Mouse (Mus musculus) testis, adult 2 months (tissue): ENCODE measurements at regions not wholly inside any gene's neighbourhood (a gene's known extent, or its start where the extent isn't known, plus 50 kb on each side); places are given as distances from the start of the nearest gene placed in this dataset.

Experiments used
- H3K27ac ChIP-seq: fragments of 200-500 bp; 2 replicates; pipeline ENCODE4 v1.5.1; 2012; ENCODE audit warnings: low read depth, low read length; ENCODE audit not compliant: control insufficient read depth, insufficient read depth
- H3K27me3 ChIP-seq: fragments of 200-500 bp; 2 replicates; pipeline ENCODE4 v1.6.1; 2012; ENCODE audit warnings: mild to moderate bottlenecking, low read length, moderate library complexity; ENCODE audit not compliant: control insufficient read depth, insufficient read depth
- H3K36me3 ChIP-seq: fragments of 200-500 bp; 2 replicates; pipeline ENCODE4 v1.6.1; 2012; ENCODE audit warnings: mild to moderate bottlenecking, low read length; ENCODE audit not compliant: control insufficient read depth, insufficient read depth
- H3K4me1 ChIP-seq: fragments of 200-500 bp; 2 replicates; pipeline ENCODE4 v1.6.1; 2012; ENCODE audit warnings: low read length; ENCODE audit not compliant: control insufficient read depth, insufficient read depth
- H3K4me3 ChIP-seq: fragments of 200-500 bp; 2 replicates; pipeline ENCODE4 v1.5.1; 2012; ENCODE audit warnings: low read depth, mild to moderate bottlenecking, low read length, moderate library complexity, mixed read lengths; ENCODE audit not compliant: control insufficient read depth
- CTCF ChIP-seq: fragments of 200-500 bp; IDR thresholded peaks from 2 replicates; pipeline ENCODE4 v1.5.1; 2012; ENCODE audit warnings: low read depth, mild to moderate bottlenecking, inconsistent platforms, low read length, moderate library complexity; ENCODE audit not compliant: control insufficient read depth, insufficient read depth, insufficient replicate concordance
- POLR2A ChIP-seq: fragments of 200-500 bp; IDR thresholded peaks from 2 replicates; pipeline ENCODE4 v1.6.1; 2012; ENCODE audit warnings: low read depth, mild to moderate bottlenecking, inconsistent platforms, low read length, moderate library complexity; ENCODE audit not compliant: control insufficient read depth

DNA sequence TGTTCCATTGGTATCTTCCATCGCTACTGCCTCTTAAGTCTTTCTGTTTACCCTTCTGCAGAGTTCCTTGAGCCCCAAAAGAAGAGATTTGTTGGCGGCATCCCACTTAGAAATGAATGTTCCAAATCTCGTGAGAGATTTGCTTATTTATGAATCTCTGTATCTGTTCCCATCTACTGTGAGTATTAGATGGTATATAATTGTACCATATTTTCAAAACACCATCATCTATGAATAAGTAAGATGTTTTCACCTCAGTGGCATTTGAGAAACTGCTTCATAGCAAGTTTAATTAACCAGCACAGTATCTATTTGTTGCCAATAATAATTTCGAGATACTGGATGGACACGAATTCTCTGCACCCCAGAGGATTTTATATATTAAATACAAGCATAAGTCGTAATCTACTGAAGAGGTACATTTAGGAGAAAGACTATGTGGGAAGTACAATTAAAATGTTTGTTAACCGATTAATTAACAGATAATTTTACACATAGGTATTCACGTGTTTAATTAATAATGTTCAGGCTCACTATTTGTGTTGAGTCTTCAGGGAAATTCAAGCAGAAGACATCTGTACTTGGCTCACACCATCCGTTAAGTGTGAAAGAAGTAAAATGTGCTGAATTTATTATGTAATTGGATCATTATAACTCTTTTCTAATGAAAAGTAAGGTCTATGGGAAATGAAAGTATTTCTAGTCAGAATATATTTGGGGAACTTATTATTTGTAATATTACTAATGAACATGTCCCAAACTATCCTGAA lies 224.0 kb upstream of the Xrcc4 start:
- TF ChIP-seq POLR2A (no peak), CTCF (no peak)
- H3K4me1 ChIP-seq, result no peaks in the 10 kb centered on the region
- no peaks in the 10 kb centered on the region for H3K27me3 ChIP-seq
- H3K4me3 ChIP-seq, result no peak overlapping the region
- H3K27ac ChIP-seq, result no peak overlapping the region
- no peaks in the 10 kb centered on the region for H3K36me3 ChIP-seq

GRCm38 (mm10) chr13:90310482-90310881 lies 221.1 kb upstream of the Xrcc4 start:
- Histone ChIP-seq H3K4me3 (no peak overlapping the region), H3K27me3 (no peaks in the 10 kb centered on the region), H3K27ac (no peak overlapping the region), H3K36me3 (no peaks in the 10 kb centered on the region), H3K4me1 (no peaks in the 10 kb centered on the region)
- no peak for TF ChIP-seq CTCF
- TF ChIP-seq POLR2A, result no peak

DNA sequence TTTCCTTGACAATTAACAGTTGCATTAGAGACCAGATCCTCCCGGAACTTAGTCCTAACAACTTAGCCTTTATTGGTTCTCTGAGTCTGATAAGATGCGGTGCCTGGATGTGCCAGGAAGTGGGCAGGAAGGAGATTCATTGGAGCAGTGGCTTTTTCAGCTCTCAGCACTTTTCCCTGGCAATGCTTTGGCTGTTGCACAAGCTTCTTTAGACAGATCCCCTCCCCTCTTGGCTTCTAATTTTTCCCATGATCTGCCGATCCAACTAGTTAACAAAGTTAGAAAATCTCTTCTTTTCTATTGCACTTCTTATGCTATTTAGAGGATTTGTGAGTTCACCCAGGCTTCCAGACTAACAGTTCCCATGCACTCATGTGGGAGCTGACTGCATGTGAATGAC lies 211.1 kb upstream of the Xrcc4 start:
- H3K36me3 ChIP-seq, result no peaks in the 10 kb centered on the region
- H3K4me1 ChIP-seq, result no peaks in the 10 kb centered on the region
- TF ChIP-seq POLR2A, result no peak
- TF ChIP-seq CTCF, result no peak
- no peak overlapping the region for H3K4me3 ChIP-seq
- H3K27me3 ChIP-seq, result no peaks in the 10 kb centered on the region
- H3K27ac ChIP-seq, result no peak overlapping the region

DNA sequence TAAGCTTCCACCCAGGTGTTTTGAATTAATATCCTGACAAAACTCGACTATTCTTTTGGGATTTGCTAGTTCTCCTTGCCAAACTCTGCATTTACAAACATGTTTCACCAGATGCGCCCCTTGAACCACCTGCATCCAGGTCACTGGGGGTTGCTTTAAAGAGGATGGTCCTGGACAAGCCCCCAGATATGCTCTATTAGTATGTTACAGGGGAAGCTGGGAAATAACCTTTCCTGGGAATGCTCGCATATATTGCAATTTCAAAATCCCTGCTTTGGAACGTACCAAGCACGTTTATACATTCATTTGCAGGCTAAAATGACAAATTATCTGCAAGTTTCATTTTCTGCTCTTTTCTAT lies 205.2 kb upstream of the Xrcc4 start:
- no peaks in the 10 kb centered on the region for H3K4me1 ChIP-seq
- no peak overlapping the region for H3K4me3 ChIP-seq
- H3K36me3 ChIP-seq, result no peaks in the 10 kb centered on the region
- no peak overlapping the region for H3K27ac ChIP-seq
- TF ChIP-seq POLR2A, result no peak
- TF ChIP-seq CTCF, result no peak
- H3K27me3 ChIP-seq, result no peaks in the 10 kb centered on the region

DNA sequence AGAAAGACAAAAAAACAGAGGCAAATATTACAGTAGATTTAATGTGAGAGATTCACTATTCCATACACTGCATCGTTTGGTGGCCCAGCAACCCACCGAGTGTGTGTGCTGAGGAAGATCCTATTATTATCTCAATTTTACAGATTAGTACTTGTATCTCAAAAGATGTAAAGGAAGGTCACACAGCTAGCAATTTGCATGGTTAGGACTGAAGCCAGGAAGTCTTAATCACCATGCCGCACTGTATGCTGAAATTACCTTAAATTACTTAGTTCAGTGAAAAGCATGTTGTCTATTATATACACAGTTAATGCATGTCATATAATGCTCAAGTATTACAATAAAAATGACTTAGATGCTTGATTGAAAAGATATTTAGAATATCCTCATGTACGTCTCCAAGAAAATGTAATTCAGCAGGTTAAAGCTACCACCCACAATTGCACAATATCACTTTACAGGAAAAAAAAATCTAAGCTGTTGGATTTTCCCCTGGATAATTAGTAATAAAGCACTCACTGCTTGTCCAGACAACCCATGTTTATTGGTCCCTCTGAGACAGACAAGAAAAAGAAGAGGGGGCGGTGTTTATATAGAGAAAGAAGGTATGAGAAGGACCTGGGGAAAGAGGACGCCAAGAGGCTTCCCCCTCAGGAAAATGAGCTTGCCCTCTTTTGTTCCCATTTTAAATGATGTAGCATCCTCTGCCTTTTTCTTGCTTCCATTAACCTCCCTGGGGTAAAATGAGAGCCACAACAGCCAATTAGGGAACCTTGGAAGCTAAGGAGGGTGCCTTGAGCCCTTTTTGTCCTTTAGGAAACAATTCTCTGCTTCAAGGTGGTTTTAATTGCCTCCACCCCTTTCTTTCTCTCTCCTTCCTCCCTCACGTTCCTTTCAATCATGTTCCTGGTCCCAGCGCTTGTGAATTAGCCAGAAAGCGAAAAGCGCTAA lies 204.6 kb upstream of the Xrcc4 start:
- no peaks in the 10 kb centered on the region for H3K27me3 ChIP-seq
- H3K27ac ChIP-seq, result no peak overlapping the region
- TF ChIP-seq CTCF (no peak), POLR2A (no peak)
- H3K4me1 ChIP-seq, result no peaks in the 10 kb centered on the region
- H3K36me3 ChIP-seq, result no peaks in the 10 kb centered on the region
- no peak overlapping the region for H3K4me3 ChIP-seq

GRCm38 (mm10) chr13:90292905-90293304 lies 203.5 kb upstream of the Xrcc4 start:
- H3K27me3 ChIP-seq, result no peaks in the 10 kb centered on the region
- H3K27ac ChIP-seq, result no peak overlapping the region
- TF ChIP-seq CTCF (no peak), POLR2A (no peak)
- H3K4me3 ChIP-seq, result no peak overlapping the region
- no peaks in the 10 kb centered on the region for H3K36me3 ChIP-seq
- no peaks in the 10 kb centered on the region for H3K4me1 ChIP-seq

- H3K4me3 ChIP-seq, result no peak overlapping the region
- no peak overlapping the region for H3K27ac ChIP-seq
- H3K27me3 ChIP-seq, result no peaks in the 10 kb centered on the region
- no peaks in the 10 kb centered on the region for H3K4me1 ChIP-seq
- H3K36me3 ChIP-seq, result no peaks in the 10 kb centered on the region
- TF ChIP-seq CTCF (no peak), POLR2A (no peak)
These were observed 202.7 kb upstream of the Xrcc4 start for GRCm38 (mm10) chr13:90292124-90292523.

DNA sequence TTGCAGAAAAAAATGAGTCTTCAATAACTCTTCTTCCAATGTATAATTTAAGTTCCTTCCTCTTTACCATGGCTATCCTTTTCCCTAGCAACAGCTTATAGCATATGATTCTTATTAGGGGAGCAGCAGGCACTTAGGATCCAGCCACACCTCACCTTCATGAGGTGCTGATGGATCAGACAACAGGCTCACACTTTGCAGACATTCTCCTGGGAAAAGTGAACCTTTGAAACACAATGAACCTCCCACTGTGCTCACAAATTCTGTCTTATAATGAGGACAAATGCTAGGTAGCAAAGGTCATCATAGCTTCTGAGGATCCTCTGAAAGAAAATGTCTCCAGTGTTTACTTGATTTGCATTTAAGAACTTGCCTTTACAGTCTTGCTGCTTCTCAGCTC lies 191.6 kb upstream of the Xrcc4 start:
- Histone ChIP-seq H3K4me3 (no peak overlapping the region), H3K27me3 (no peaks in the 10 kb centered on the region), H3K36me3 (no peaks in the 10 kb centered on the region), H3K4me1 (no peaks in the 10 kb centered on the region), H3K27ac (no peak overlapping the region)
- TF ChIP-seq POLR2A, result no peak
- no peak for TF ChIP-seq CTCF
